Mouse (Mus musculus): ENCODE measurements around the gene Rnf166.

Gene Rnf166

DNA sequence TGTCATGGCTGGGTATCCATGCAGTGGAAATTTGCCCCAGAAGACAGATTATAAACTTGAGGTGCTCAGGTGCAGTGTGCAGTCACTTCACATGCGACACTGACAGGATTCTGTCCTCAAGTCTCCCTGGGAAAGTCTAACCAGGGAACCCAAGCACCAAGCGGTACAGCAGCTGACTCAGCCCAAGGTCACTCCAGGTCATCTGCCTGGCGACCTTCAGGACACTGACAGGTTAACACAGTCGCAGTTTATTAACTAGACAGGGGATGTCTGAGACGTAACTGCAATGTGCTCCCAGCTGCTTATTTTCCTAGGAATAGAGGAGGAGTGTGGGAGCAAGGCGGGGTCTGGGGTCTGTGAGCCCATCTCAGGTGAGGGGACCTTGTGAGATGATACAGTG is 6.5 kb downstream of the Rnf166 start:
- no peak for DNase-seq (ENCODE audit: low spot score)

DNA sequence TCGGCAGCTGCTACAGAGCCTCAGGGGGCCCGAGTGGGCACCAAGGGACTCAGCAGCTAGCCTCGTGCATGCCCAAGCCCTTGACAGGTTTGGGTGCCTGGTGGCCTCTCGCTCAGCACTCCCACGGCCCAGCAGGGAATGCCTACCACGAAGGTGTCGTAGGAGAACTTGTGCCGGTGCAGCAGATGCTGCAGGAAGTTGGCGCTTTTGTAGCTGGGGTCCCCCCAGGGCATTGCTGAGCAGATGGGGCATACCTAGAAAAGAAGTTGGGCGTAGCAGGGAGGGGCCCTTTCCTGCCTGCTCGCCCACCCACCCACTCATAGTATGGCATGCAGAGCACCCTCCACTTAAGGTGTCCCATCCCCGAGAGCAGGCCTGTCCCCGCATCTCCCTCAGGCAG is 8.0 kb downstream of the Rnf166 start:
- DNase-seq (ENCODE audit: low spot score): no peak

- no peak for DNase-seq (ENCODE audit: low spot score)
Observed at GRCm38 (mm10) chr8:122464985-122465384, 10.9 kb downstream of the Rnf166 start.

GRCm38 (mm10) chr8:122463651-122464640 is 11.9 kb downstream of the Rnf166 start:
- DNase-seq (ENCODE audit: low spot score): peak; percentile 57

DNA sequence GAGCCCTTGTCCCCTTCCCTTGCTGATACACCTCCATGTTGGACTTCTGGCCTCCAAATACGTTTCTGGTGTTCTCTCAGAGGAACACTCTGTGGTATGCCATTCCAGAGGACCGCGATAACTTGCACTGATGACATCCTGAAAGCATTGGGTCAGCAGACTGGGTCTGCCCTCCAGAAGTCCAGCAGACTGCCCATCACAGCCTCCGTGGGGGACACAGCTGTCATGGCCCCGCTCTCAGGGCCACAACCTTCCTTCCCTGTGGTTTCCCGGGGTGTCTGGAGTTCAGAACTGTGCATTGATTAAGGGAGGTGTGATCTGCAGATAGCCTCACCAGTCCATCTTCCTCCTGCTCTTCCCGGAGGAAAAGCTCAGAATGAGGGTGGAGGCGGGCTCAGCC is 13.4 kb downstream of the Rnf166 start:
- DNase-seq (ENCODE audit: low spot score): no peak

DNA sequence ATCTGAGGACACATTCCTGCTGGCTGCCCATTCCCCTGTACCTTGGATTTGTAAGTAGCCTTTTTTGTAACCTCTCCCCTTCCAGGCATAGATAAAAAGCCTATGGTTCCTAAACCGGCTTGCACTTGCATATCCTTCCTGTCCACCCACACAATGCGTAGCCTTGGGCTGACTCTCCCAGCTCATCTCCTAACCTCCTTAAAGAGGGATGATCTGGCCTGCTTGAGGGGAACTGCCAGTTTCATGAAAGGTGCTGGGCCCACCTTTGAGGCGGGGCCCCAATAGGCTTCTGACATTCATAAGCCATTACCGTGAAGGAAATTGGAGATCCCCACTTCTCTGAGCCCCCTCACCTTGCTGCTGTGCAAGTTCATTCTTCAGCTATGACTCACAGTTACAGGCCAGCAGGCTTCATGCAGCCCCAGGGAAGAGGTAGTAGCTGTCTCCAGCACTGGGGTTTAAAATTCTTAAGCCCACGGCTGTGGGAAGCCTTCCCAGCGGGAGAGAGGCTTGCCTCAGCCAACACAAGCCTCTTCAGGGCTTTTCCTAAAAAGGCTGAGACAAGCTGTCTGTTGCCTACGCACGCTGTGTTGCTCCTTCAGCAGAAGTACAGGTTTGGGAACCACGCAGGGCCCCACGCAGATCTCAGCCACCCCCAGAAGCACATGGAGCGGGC is 14.3 kb downstream of the Rnf166 start:
- DNase-seq (ENCODE audit: low spot score): no peak

- peak; percentile 27 for DNase-seq (ENCODE audit: low spot score)
Observed at GRCm38 (mm10) chr8:122460524-122461472, 15.1 kb downstream of the Rnf166 start, which contains the start of gene Snai3. TSS of gene Snai3 (minus strand) at chr8:122460733.

DNA sequence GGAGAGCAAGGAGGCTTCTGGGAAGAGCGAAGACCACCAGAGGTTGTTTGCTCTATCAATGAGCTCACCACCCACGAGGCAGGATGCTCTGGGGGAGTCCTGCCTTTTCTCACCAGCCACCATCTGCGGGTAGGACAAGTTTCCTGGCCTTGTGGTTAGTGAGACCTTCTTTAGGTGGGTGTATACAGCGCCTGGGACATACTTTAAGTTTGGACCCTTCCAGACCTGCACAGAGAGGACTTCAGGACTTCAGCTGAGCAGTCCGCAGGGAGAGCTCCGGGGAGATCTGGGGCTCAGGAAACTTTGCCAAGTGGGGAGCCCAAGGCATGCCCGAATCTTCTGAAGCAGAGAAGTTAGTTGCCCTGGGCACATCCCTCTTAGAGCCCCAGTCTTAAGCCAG is 15.9 kb downstream of the Rnf166 start:
- DNase-seq (ENCODE audit: low spot score): no peak

- no peak for DNase-seq (ENCODE audit: low spot score)
Observed at GRCm38 (mm10) chr8:122459218-122459900, 16.5 kb downstream of the Rnf166 start.

GRCm38 (mm10) chr8:122457171-122457570 is 18.7 kb downstream of the Rnf166 start:
- DNase-seq (ENCODE audit: low spot score): no peak

DNA sequence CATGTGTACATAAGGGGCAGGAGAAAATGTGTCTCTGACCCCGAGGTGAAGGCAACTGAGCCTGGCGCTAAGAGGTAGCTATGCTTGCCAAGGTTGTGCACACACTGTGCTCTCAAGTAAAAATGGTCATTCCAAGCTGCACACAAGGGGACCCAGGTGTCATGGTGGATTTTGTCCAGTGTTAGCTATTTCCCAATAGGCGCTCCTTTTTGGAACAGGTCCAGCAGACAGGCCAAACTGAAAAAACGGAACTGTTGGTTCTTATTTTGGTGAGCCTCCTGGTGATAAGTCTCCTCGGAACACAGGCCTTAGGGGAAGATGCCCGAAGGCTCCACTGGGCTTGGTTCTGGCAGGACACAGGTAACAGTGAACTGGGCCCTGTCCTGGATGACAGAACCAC is 21.5 kb downstream of the Rnf166 start:
- DNase-seq (ENCODE audit: low spot score): no peak

- no peak for DNase-seq (ENCODE audit: low spot score)
Observed at GRCm38 (mm10) chr8:122452154-122452553, 23.7 kb downstream of the Rnf166 start.

- DNase-seq (ENCODE audit: low spot score): no peak
Observed at GRCm38 (mm10) chr8:122451161-122451703, 24.6 kb downstream of the Rnf166 start.

DNA sequence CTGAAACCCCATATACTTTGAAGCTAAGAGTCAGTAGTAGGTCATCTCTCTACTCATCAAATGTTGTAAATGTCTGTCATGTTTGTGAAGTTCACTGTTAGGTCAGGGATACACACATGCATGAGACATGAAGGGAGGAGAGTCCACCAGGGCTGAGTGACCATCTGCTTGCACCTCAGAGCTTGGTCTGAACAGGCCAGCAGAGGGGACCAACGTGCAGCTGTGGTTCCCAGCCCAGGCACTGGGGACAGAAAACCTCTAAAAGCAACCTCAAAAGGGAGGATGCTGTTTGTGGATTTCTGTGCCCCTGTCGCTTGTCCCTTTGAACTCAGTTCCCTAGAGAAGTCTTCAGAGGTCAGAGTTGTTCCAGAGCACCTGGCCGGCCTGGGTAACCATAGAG is 30.7 kb downstream of the Rnf166 start:
- no peak for DNase-seq (ENCODE audit: low spot score)

DNA sequence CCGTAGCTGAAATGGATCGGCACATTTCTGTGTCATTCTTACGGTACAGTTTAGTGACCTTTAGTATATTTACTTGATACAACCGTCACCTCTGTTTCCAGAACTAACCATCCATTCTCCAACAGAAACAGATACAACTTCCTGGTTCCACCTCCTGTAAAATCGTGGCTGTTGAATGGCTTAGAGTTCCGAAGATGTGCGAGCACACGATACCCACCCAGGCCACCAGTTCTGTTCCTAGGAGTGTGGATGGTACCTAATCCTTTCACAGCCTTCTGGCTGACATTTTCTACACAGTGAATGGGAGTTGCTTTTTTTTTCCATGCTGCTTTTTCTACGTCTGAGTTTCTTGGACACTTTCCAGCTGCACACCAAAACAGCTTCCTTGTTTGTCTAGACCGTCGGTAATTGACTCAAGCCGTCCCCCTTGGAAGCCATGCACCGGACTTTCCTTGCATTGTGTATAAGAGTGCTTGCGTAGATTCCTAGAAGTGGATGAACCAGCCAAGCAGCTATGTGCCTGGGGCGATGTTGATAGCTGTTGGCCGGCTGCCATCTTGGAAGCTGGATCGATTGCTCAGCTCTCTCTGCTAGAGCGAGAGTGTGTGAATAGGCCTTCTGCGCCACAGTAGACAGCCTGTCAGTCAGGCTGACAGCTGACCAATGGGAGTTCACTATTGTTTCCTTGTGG is 31.7 kb downstream of the Rnf166 start:
- peak; percentile 96 for DNase-seq (ENCODE audit: low spot score)

GRCm38 (mm10) chr8:122443262-122444006 is 32.4 kb downstream of the Rnf166 start, which contains the start of gene Mvd:
TSS of gene Mvd (minus strand) at chr8:122443422.
- DNase-seq (ENCODE audit: low spot score): peak; percentile 99

DNA sequence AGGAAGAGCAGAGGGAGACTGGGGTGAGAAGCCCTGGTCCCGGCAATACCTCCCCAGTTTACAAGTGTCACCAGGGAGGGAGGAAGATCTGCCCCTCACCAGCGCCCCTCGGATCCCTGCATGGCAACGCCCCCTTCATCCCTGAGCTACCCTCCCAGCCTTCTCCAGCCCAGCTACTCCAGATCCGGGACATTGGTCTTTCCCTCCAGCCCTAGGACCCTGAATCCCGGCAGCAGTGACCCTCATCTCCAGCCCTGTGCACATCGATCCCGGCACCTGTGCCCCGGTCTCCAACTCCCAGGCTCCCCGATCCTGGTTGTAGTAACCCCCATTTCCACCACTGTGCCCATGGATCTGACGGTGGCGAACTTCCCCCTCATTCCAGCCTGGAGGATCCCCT is 33.1 kb downstream of the Rnf166 start:
- DNase-seq (ENCODE audit: low spot score): no peak

GRCm38 (mm10) chr8:122442356-122442755 is 33.5 kb downstream of the Rnf166 start:
- DNase-seq (ENCODE audit: low spot score): no peak

DNA sequence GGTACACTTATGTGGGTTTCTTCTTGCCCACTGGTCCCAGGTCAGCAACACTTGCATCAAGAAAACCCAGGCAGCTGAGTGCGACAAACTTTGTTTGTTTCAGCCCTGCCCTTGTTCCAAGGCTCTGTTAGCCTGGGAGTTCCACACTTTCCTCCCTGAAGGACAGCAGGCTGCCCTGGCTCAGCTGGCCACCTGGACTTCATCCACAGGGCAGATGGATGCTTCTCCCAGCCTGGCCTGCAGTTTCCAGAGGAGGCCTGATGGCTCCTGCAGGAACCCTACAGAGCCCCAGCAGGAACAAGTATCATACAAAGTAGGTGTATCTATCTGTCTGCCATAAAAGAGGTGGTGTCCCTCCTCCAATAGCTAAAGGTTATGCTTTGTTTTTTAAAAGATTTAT is 34.5 kb downstream of the Rnf166 start:
- DNase-seq (ENCODE audit: low spot score): no peak

- DNase-seq (ENCODE audit: low spot score): no peak
Observed at GRCm38 (mm10) chr8:122439336-122439735, 36.5 kb downstream of the Rnf166 start.
